Mouse (Mus musculus): ENCODE results near the gene Tcap.

The Tcap gene

GRCm38 (mm10) chr11:98413731-98414130, 30.1 kb downstream of the Tcap start:
- DNase-seq: no peak

GRCm38 (mm10) chr11:98414162-98414561, 30.6 kb downstream of the Tcap start:
- DNase-seq: no peak

GRCm38 (mm10) chr11:98417074-98417473, 33.5 kb downstream of the Tcap start:
- DNase-seq: no peak

- DNase-seq: no peak
These were observed 34.7 kb downstream of the Tcap start for GRCm38 (mm10) chr11:98418273-98418672.

- no peak for DNase-seq
These were observed 35.4 kb downstream of the Tcap start for GRCm38 (mm10) chr11:98418939-98419547.

GRCm38 (mm10) chr11:98426592-98426991, 43.0 kb downstream of the Tcap start:
- DNase-seq: no peak

GRCm38 (mm10) chr11:98428436-98428835, 44.8 kb downstream of the Tcap start:
- no peak for DNase-seq

GRCm38 (mm10) chr11:98431743-98432502, 48.3 kb downstream of the Tcap start:
- DNase-seq: no peak

Data from cerebellum, postnatal 10 days (tissue).